Mouse (Mus musculus) mesoderm, embryonic 11.5 days (tissue): ENCODE measurements around the gene Ppp2r5e.

ENCODE experiments used
- DNase-seq: peaks from one replicate; pipeline ENCODE4 v3.0.0-alpha.2; 2012; ENCODE audit warnings: low read depth, low spot score

Gene Ppp2r5e

DNA sequence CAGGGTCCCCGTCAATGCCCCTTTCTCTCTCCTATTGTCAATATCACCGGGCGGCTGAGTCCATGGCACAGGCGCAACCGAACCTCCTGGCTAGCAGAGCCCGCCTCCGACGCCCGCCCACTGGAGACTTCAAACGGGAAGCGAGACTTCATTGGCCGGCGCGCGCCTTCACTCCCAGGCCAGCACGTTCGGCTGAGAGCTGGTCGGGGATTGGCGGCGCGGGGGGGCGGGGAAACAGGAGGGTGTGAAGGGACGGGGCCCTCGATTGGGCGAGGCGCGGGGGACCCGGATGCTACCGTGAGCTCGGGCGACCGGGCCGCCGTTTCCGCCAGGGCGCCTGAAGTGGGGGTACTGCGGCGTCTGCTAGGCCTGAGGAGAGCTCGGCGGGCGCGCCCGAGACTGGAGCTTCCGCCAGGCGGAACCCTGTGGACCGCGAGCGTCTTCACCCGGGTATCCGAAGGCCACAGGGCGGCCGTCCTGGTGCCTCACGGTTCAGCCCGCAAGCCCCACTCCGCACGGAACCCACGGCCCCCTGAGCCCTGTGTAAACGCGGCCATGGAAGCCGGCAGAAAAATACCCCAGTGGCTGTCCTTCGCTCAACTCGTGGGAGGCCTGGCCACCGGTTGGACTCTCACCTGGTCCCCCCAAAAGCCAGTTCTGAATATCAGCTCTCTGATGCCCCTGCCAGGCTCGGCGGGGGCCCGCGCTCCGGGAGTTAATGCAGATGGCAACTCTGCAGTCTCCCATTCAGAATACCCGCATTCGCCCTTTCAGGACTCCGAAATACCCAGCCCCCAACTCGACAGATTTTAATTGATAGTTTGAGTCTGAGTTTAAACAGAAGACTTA, at the start of gene Ppp2r5e:
Gene Ppp2r5e, minus strand, starts transcription at position 92 of the 849 bp plus-strand sequence.
- peak; percentile 97 for DNase-seq

DNA sequence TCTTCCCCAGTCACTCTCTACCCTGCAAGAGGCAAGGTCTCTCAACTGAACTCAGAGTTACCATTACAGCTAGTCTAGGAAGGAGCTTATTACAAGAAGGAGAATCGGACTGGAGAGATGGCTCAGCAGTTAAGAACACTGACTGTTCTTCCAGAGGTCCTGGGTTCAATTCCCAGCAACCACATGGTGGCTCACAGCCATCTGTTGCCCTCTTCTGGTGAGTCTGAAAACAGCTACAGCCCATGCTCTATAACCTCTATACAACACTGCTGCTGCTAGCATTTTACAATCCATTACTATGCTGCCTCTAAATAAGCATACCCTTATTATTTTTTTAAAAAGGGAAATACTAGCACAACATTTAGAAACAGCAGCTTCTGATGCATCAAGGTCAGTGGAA, 49.7 kb upstream of the Ppp2r5e start:
- no peak for DNase-seq

DNA sequence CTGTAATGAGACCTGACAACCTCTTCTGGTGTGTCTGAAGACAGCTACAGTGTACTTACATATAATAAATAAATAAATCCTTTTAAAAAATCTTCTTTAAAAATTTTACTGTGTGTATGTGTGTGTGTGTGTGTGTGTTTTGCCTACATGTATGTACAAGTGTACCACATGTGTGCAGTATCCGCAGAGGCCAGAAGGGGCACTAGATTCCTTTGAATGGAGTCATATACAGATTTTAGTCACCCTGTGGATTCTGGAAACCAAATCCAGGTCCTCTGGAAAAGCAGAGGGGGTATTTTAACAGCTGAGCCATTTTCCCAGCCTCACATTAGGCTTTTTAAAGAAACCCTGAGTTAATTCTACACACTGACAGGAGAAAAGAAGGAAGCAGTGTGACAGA, 45.7 kb upstream of the Ppp2r5e start:
- no peak for DNase-seq

DNA sequence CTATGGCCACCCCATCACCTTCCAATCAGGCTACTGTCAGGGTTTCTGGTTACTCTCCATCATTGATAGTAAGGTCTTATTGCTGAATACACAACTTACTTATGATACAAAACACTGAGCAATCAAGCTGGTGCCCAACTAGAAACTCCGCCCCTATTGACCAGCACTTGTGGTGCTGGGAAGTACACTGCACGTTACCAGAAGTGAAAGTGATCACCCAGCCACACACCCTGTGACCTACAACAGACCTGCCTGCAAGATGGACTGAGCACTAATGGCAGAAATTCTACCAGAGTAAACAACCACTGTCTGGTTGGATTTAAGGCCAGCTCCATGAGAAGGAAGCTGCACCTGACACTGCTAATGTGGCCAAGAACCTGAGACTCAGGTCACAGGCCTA, 42.3 kb upstream of the Ppp2r5e start:
- DNase-seq, result no peak

DNA sequence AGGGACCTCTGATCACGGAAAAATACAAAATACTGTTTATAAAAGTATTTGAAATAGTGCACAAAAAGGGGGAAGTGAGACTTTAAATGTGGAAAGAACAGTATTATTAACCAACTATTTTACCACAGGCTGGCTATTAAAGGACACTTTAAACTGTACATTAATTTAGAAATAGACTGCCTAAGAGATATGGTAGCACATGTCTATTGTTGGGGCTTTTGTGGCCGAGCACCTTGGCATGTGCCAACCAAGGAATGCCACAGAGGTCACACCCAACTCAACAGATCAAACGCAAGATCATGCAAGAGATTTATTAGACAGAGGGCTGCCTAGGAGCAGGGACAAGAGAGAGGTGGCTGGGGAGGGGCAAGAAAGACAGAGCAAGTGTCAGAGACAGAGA, 41.1 kb upstream of the Ppp2r5e start:
- no peak for DNase-seq

DNA sequence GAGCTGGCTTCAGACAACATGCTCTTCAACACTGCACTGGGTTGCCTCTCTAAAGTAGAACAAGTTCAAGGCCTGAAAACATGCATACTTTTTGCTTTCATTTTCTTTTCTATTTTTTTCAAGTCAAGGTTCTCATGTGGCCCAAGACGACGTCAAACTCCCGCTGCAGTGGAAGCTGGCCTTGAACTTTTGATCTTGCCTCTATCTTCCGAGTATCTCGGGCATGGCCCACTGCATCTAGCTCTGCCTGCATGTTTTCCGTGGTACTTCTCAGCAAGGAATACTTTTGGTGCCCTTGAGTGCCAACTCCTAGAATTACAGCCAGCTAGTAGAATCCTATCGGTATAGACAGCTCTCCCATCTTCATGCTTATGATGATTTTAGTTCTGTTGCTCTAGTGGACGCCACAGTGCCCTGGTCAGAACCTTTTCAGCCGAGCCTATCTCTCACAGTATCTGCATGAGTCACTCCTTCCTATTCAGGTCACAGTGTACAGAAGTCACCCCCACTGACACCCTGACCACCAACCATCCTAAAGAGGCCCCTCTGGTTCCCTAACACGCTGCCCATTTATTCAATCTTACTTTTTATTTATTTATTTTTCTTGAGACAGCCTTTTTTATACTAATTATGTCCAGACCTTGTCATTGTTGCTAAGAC, 39.9 kb upstream of the Ppp2r5e start:
- no peak for DNase-seq

DNA sequence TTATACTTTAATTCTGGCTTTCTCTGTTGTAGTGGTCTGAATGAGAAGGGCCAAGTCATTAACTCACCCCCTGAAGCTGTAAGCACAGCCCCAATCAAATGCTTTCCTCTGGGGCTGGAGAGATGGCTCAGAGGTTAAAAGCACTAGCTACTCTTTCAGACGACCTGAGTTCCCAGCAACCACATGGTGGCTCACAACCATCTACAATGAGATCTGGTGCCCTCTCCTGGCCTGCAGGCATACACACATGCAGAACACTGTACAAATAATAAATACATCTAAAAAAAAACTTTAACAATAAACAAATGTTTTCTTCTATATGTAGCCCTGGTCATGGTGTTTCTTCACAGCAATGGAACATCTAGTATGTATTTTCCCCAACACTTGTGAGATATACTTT, 33.6 kb upstream of the Ppp2r5e start:
- DNase-seq, result no peak

DNA sequence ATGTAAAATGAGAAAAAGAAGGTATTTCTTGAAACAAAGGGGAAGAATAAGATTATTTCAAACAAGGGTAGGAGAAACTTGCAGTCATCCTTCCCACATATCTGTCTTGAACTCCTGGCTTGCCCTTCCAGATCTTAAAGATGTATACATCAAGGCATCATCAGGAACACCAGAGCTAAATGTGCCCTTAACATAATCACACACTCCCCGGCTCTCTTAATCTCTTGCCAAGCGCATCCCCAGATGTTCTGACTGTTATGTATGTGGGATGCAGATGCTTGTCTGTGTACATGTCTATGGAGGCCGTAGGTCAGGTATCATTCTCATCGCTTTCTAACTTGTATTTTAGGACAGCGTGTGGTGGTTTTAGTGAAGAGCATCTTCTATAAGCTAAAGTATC, 27.2 kb upstream of the Ppp2r5e start:
- DNase-seq, result no peak

DNA sequence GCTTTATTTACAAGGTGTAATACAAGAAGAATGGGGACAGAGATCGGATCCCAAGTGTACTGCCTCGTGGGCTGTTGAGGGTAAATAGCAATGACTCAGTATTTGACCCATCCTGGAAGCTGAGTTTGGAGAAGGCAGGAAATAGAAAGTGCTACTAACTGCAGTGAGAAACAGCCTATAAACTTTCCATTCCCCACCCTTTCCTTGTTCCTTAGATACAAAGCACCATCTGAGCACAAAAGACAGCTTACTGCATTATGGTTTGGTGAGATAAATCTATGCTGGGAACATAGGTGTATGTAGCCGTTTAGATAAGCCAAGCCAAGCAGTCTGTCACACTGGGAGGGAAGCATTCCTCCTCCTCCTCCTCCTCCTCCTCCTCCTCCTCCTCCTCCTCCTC, 26.8 kb upstream of the Ppp2r5e start:
- DNase-seq, result no peak

DNA sequence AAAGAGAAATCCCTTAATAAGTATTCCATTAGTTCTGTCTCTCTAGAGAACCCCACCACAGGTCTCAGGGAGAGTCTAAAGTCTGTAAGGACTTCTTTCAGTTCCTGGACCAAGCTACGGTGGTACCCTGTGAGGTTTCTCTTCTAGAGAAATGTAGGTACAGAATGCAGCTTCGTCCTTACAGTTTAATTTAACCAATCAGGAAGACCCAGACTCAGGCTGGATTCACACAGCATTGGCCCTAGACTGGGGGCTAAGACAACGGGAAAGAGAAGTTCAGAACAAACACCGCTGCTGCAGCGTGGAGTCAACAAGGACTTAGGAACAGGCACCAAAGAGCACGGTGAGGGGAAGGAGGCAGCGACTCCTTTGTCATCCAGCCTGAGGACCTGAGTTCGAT, 20.8 kb upstream of the Ppp2r5e start:
- peak; percentile 12 for DNase-seq

DNA sequence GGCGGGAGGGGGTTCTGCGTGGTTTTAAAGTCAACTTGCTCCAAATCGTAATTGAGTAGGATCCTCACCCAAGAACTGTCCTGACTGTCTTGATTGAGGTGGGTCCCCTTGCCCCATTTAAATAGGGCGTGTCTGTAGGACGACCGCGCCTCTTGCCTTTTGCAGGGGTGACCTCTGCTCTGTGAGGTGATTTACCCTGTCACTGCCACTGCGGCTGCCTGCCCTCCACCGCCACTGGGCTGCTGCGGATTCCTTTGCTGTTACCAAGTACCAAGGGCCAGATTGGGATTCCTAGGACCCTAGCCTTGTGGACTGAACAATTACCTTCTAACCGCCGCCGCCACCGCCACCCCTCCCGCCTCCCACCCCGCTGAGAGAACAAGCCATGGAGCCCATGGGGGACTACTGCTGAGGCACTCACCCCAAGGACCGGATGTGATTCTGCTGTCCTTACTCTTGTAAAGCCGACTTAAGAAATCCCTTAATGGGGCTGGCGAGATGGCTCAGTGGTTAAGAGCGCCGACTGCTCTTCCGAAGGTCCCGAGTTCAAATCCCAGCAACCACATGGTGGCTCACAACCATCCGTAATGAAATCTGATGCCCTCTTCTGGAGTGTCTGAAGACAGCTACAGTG, 20.2 kb upstream of the Ppp2r5e start:
- peak; percentile 42 for DNase-seq

DNA sequence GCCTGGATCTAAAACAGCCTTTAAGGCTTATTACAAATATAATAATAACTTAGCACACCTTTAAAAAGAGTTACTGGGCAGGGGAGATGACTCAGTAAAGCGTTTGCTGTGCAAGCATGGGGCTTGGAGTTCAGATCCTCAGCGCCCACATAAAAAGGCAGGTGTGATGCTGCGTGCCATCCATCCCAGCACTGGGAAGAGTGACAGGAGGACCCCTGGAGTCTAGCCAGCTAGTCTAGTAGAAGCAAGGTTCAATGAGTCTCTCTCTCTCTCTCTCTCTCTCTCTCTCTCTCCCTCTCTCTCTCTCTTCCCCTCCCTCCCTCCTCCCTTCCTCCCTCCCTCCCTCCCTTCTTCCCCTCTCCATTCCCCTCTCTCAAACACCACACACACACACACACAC, 19.5 kb upstream of the Ppp2r5e start:
- DNase-seq, result no peak

DNA sequence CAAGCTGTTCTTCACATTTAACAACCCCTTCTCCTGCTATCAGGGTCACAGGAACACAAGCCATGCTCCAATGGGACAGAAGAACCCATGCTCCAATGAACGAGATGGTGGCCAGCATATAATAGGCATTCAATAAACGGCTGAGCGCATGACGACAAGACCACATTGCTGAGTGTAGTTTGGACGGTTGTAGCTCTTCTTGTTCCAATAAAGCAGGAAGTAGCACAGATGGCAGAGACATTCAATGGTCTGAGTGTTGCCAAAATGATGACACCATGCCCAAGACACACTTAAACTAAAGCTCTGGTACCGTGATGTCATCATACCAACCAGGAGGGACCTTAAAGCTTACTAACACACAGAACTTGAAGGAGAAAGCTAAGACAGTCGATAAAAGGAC, 16.7 kb upstream of the Ppp2r5e start:
- DNase-seq, result no peak

DNA sequence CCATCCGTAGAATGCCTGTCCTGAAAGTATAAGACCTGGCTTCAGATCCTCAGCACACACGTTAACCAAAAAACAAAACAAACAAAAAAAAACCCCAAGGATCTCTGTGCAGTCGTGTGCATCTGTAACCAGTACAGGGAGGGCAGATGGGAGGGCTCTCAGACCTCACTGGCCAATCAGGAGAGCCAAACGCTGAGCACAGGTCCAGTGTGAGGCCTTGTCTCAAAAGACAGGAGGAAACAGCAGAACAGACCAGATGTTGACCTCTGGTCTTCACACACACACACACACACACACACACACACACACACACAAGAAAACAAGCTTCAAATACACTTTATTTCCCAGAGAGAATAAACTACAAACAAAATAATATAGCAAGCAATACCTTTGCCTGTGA, 3.4 kb upstream of the Ppp2r5e start:
- DNase-seq, result peak; percentile 47

DNA sequence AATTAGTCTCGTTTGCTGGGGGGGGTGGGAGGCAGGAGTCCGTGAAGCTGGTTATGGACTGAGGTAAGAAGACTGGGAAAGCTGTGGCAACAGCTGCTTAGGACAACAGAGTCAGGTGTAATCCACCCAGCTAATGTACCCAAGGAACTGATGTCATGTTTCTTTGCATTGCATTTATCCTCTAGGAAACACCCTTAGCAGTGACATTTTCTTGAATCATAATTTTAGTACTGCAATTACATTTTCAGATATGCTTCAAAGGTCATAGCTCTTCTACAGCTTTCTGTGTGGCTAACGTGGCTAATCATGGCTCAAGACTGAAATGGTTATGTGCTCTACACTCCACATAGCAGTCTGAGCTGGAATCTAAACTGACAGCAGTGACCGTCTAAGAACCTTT, 2.9 kb upstream of the Ppp2r5e start:
- DNase-seq, result no peak

DNA sequence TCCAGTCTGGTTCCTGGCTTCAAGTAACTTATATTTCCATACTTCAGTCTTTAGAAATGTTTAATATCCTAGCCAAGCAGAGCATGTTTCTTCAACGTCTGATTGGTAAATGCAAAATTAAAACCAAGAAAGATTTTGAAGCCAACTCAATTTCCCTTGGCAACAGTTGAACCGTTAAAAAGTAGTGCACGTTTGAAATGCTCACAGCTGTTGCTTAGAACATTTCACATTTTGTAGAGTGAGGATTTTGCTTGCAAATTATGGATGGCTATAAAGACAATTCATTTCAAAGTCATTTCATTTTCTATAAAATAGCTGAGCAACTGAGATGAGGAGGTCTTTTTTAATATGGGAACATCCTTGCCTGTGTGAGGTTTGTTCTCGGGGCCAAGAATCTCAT, 1.7 kb upstream of the Ppp2r5e start:
- DNase-seq, result no peak

DNA sequence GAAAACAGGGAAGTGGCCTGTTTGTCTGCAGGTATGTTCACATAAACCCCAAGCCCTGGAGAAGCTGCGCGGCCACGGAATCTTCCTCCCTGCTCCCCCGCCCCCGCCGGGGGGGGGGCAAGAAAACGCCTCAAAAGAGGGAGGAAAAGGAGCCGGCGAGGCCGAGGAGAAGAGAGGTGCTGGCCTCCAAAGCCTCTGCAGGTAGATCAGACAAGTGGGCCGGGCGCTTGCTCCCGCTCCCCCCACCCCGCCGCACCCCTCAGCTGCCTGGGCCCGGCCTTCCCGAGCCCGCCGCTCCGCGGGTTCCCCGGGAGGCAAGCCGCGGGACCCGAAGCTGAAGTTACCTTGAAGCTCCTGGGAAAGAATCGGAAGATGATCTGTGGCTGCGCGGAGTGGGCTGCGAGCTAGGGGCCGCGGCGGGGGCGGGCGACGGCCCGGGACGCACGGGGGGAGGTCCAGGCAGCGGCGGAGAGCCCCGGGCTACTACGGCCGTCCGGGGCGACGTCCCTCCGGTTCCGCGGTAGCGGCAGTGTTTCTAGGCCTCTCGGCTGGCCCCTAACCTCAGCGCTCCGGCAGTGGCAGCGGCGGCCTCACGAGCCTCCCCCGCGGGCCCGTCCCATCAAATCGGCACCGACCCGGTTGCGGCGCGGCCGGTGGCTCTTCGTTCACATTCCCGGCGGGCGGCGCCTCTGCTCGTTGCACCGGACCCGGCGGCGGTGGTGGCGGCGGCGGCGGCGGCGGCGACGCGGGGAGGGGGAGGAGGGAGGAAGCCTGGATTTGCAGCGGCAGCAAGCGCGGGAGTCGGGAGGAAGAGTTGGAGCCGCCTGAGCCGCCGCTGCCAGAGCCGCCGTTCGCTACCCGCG, 523 bp downstream of the Ppp2r5e start:
- DNase-seq, result peak; percentile 28

DNA sequence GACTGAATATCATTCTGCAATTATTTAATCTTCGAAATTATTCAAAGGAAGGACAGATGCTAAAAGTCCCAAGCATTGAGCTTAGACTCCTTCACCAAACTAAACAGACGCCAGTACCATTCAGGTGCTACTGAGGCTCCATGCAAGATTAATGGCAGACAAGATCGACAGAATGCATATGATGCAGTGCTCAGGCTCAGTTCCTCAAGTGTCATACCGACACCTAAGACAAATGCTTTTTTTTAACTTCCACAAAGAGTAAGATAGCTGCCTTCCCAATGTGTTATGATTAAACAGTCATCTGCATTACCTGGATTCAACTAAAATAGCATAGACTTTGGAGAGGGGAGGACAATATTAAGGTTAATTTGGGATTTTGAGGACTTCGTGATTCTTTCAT, 1.6 kb downstream of the Ppp2r5e start:
- DNase-seq, result no peak

DNA sequence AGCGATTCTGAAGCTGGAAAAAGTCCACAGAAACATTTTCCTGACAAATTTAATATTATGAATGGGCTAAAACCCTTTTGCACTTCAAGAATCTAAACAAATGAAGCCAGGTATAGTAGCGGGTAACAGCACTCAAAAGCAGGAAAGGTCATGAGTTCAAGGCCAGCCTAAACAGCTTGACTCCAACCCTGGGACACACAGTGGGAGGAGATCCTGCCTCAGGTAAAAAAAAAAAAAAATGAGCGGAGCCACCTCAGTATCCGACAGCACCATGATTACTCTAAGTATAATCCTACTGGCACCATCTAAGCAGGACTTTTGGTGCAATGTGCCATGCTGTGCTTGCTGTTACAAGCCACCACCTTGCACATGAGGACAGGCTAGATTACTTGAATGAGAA, 2.2 kb downstream of the Ppp2r5e start:
- DNase-seq, result no peak

DNA sequence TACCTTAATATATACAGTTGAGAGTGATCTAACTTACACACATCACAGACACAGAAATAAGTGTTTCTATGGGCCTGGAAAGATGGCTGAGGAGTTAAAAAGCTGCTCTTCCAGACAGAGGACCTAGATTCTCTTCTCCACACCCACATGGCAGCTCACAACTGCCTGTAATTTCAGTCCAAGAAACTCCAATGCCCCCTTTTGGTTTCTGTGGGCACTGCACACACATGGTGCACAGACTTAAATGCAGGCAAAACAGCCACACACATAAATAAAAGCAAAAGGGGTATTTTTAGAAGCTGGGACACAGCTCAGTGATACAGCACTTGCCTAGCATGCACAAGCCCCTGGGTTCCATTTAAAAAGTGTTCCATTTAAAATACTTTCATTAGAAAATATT, 8.5 kb downstream of the Ppp2r5e start:
- no peak for DNase-seq

DNA sequence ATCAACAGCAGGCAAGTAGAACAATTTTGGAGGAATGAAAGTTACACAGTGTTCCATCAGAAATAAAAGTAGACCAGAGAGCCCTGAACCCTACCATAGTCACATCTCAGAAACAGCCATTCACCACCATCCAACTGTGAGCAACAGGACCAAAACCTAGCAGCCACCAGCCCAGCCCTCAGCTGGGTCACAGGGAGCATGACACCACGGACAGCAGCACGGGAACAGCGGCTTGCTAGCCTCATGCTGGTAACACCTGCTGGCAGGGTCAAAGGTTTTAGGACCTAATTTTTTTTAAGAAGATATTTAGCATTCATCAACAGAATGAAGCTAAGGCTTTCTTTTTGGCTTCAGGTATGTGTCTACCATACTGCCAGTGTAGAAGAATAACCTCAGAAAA, 12.3 kb downstream of the Ppp2r5e start:
- no peak for DNase-seq

DNA sequence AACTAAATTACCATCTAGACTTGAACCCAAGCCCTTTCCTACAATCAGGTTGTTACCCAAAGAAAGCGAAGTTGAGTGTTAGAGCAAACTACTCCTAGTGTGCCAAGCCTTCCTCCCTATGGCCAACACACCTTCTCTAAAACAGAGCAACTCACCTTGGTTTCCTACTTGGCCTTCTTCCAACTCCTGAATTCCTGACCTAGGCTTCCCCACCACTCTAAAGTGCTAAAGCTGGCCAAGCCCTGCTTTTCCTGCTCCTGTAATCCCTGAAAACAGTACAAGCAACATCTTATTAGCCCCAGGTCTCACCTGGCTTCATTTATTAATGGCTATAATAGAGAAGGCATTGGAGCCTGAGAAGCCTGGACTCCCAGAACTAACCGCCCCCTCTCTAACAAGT, 17.0 kb downstream of the Ppp2r5e start:
- no peak for DNase-seq
